24 mouse cellular contexts compared by ENCODE assay signal in genomic region chr7:47345905-47346478, GRCm38 (mm10). TPM values are rescaled to one million over a fixed set of nuclear protein-coding genes. Genes with fewer than 3 reads are reported as not detected.
"Had no signal": no experiment of that assay in that cellular context is flagged by ENCODE, and none has a peak within 500 bp of the region (broad histone marks: within the 10 kb centered on the region; RNA-seq: fewer than 3 reads in every experiment).

No protein-coding gene starts in this region.

- H3K27me3 ChIP-seq: midbrain, embryonic 12.5 days; neural tube, embryonic 12.5 days had no signal

- H3K9ac ChIP-seq: liver, embryonic 14.5 days; lung, embryonic 14.5 days; midbrain, embryonic 12.5 days; neural tube, embryonic 12.5 days had no signal

- ATAC-seq: midbrain, embryonic 16.5 days had no signal

- H3K4me1 ChIP-seq: midbrain, embryonic 10.5 days; midbrain, embryonic 12.5 days; neural tube, embryonic 12.5 days had no signal

- H3K27ac ChIP-seq: liver, embryonic 14.5 days; midbrain, embryonic 10.5 days; midbrain, embryonic 12.5 days; neural tube, embryonic 12.5 days had no signal

- H3K4me2 ChIP-seq: lung, embryonic 14.5 days; midbrain, embryonic 12.5 days; neural tube, embryonic 12.5 days had no signal

- H3K36me3 ChIP-seq: midbrain, embryonic 10.5 days; midbrain, embryonic 12.5 days; neural tube, embryonic 12.5 days had no signal

- H3K4me3 ChIP-seq: midbrain, embryonic 10.5 days; midbrain, embryonic 12.5 days; neural tube, embryonic 12.5 days had no signal

- DNase-seq: lung, adult 18-20 months; lung, embryonic 14.5 days; lung, postnatal 10 days; lung, postnatal 4 days; midbrain, embryonic 14.5 days; right cerebral cortex, postnatal 14 days; right cerebral cortex, postnatal 4 days; spleen, adult 18-20 months; thymus, adult 18-20 months; thymus, postnatal 14 days; thymus, postnatal 36 days had no signal

RNA-seq across cellular contexts. Expression of gene Mrgpra1, which starts 8.0 kb away (rescaled TPM):
- total RNA-seq: megakaryocyte-erythroid progenitor cell, adult 5-6 weeks; neutrophil, adult 5-6 weeks had no signal
- polyA plus RNA-seq: liver, embryonic 14.5 days; liver, embryonic 16.5 days; lung, embryonic 14.5 days; lung, embryonic 16.5 days; midbrain, embryonic 10.5 days; midbrain, embryonic 12.5 days; midbrain, embryonic 14.5 days; midbrain, embryonic 16.5 days; neural tube, embryonic 12.5 days; neural tube, embryonic 14.5 days; stomach, embryonic 14.5 days; stomach, embryonic 16.5 days; thymus, postnatal 0 days had no signal
